Mouse (Mus musculus) ES-E14 (cell line): Measurements from ENCODE around the gene Srd5a3.

Experiments used
- MAFK ChIP-seq: IDR thresholded peaks from 2 replicates; pipeline ENCODE4 v1.6.1; 2014; ENCODE audit warnings: mild to moderate bottlenecking, low read depth, low read length, inconsistent platforms; ENCODE audit not compliant: insufficient read depth
- ZC3H11A ChIP-seq: IDR thresholded peaks from 2 replicates; pipeline ENCODE4 v1.6.1; 2012; ENCODE audit warnings: low read depth, mild to moderate bottlenecking, inconsistent platforms, low read length, borderline replicate concordance
- ZNF384 ChIP-seq: IDR thresholded peaks from 2 replicates; pipeline ENCODE4 v1.6.1; 2012; ENCODE audit warnings: low read depth, low read length, inconsistent platforms

GRCm38 (mm10) chr5:76137586-76137985 is 2.5 kb upstream of the Srd5a3 start:
- TF ChIP-seq MAFK (no peak), ZC3H11A (no peak), ZNF384 (no peak)
